Mouse (Mus musculus): ENCODE measurements around the gene Ankrd33b.

Gene Ankrd33b

DNA sequence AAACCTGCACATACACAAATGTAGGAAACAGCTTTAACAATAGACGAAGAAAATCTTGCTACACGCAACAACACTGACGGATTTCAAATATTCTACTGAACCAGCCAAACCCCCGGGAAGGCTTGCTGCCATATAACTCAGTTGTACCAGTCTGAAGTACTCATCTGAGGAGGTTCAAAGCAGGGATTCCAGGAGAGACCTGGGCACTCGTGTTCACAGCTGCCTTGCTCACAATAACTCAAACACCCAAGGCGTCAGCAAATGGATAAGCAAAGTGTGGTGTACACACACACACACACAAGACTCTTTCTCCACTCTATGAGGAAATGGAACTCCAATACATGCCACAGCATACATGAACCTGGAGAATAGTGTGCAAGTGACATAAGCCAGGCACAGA lies 29.5 kb downstream of the Ankrd33b start:
- no peak for DNase-seq

DNA sequence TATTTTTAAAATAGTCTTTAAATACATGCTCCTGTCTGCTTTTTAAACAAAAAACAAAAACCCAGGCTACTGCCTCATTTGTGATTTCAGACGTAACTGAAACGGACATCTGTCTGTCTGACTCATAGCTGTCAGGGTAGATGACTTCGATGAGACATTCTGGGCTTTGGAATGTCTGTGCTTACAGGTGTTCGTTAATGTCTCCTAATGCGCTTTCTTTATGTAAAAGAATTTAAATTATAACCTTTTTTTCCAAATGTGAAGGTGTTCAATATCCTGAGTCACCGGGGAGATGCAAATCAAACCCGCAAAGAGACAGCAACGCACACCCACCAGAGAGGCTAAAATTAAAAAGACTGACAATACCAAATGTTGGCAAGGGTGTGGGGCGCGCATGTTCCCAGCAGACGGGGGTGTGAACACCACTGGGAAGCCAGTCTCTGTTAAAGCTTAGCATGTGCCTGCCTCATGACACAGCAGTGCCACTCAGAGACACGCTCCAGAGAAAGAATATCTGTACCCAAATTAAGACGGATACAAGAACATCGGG lies 30.3 kb downstream of the Ankrd33b start:
- no peak for DNase-seq

DNA sequence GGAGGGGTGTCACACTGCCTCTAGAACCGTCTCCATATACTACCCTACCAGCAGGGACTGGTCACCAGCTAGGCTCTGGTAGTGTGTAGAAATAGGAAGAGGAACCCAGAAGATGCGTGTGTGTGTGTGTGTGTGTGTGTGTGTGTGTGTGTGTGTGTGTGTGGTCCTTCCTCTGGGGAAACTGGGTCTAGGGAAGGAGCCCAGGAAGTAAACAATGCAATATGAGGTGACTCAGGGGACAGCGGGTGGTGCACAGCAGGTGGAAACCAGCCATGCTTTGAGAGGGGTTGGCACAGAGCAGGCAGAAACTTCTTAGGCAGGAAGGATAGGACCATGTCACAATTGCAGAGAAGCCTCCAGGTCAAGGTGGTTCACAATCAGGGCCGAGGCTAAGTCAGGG lies 30.8 kb downstream of the Ankrd33b start:
- no peak for DNase-seq

DNA sequence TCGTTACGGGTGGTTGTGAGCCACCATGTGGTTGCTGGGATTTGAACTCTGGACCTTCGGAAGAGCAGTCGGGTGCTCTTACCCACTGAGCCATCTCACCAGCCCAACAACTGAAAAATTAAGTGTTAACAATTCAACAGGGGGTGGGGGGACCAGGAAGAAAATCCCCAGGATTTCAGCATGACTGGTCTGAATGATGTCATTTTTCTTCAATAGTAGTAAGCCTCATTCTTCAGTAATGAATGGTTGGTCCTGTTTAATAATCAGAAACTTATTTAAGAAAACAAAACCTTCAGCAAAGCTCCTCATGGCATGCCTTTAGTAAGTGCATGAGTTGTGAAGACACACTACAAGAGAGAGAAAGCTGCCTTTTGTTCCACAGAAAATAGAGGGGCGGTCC lies 32.7 kb downstream of the Ankrd33b start:
- DNase-seq, result no peak

DNA sequence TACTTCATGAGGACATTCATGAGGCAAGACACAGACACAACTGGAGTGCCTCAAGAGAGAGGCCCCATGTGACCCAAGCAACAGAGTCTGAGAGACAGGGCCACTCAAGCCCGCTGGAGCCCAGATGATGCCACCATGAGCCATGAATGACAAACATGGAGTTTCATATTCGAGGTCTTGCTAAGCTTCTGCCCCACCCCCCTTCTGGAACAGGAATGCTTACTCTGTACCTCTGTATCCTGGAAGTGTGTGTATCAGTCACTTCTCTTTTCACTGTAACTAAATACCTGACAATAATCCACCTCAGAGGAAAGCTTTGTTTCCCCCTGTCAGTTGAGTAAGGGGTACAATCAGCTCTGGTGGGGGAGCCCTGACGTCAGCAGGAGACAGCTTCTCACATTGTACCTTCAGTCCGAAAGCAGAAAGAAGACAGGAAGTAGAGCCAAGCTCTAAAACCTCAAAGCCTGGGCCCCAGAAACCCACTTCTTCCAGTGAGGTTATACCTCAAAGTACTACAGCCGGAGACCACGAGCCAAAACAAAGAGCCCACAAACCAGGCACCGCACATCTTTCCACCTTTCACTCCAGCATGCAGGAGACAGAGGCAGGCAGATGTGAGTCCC lies 34.9 kb downstream of the Ankrd33b start:
- no peak for DNase-seq

DNA sequence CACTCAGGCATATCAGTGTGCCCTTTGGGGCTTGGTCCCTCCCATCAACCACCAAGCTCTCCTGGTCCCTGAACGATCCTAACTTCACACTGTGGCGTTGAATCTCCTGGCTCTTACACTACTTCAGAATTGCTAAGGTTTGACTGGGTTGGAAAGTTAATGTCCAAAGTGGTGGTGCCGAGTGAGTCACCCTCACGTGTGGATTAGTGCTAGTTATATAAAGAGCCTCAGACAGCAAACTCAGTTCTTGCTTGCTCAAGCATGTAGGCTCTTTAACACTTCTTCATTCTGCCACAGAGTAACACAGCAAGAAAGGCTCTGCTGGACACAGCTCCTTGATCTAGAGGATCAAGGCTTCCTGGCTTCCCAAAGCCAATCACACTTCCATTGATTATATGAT lies 35.8 kb downstream of the Ankrd33b start:
- no peak for DNase-seq

DNA sequence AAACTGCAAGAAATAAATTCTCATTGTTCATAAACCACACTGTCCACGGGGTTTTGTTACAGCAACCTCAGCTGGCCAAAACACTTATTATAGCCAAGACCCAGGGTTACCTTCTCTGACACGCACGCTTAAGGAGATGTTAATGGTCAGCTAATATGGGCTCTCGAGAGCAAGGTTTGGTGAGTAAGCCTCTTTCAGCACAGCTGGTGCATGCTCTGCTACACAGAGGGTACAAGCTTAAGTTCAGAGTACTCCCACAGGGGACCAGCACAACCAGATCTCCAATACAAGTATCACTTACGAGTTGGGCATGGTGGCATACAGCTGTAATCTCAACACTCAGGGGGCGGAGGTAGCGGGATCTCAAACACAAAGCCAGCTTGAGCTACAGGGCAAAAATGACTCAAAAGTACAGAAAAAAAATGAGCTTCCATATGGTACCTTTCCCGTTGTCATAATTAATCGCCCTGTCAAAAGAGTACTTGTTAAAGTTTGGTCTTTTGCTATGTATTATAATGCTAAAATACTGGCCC lies 39.4 kb downstream of the Ankrd33b start:
- no peak for DNase-seq

DNA sequence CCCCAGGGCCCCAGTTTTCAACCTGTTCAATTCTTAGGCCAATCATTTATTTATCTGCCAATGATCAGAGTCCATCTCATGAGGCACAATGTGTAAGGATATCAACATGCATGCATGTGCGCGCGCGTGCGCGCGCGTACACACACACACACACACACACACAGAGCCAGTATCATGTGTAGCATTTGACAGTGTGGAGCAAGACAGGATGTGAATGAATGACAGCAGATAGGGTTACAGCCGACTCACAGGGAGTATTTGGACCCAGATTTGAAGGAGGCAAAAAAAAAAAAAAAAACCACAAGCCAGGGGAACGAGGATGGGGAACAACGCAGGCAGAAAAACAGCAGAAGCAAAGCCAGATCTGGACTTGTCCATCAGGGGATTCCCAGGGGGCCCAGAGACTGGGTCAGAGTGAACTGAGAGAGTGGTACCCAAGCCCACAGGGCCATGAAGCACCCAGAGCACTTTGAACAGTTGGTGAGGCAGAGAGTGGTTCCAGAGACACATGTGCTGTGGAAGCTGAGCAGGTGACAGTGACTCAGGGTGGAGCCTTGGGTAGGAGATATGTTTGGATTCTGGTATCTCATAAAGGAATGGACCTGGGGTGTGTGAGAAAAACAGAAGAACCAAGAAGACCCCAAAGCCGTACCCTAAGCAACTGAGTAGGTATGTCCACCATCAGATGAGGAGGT lies 41.7 kb downstream of the Ankrd33b start:
- DNase-seq, result no peak

DNA sequence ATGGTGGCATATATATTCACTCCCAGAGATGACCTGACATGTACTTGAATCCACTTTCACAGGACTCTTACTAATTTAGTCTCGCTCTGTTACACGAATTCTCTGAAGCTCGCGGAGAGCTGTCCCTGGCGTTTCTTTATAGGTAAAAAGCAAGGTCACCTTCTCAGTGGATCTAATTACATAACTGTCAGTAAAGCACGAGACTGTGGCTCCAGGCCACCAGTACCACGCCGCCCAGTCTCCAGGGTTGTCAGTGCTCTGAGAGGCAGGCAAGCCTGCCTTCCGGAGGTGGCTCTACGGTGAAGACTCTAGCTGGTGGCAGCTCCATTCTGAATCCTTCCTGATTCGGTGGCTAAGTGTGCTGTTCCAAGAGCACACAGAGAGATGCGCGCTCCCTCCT lies 43.0 kb downstream of the Ankrd33b start:
- no peak for DNase-seq

DNA sequence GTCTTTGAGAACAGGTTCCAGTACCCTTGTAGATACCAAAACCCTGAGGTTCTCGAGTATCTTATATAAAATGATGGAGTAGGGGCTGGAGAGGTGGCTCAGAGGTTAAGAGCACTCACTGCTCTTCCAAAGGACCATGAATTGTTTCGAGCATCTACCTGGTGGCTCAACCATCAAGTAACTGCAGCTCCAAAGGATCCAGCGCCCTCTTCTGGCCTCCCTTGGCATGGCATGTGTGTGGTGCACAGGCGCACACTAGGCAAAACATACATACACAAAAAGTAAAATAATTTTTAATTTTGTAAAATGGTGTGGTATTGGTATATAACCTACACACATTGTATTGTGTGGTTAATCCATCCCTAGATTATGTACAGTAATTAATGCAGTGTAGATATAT lies 43.8 kb downstream of the Ankrd33b start:
- peak; percentile 23 for DNase-seq

DNA sequence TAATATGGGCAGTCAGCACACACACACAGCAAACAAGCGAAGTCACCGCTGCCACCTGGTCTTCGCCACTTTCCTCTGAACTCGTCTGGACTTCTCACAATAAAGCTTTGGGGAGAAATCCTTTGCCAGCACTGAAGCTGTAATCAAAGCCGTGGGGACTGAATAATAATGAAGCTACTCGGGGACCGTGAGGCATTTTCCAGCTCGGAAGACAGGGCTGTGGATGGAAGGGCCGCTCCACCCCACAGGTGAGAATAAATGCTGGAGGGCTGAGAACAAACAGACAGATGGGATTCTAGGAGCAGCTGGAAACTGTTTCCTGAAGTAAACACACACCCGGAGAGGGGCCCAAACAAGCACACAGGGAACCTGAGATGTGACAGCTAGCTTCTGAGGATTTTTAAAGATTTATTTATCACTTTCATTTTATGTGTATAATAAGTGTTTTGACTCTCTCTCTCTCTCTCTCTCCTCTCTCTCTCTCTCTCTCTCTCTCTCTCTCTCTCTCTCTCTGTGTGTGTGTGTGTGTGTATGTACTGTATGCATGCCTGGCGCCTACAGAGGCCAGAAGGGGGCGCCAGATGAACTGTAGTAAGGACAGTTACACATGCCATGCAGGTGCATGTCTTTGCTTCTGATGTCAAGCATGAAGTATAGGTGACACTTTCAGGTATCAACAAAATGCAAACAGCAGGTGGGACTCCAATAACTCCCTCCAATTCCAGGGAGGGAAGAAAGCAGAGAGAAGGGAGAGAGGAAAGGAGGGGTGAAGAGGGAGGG lies 46.7 kb downstream of the Ankrd33b start:
- DNase-seq, result no peak

DNA sequence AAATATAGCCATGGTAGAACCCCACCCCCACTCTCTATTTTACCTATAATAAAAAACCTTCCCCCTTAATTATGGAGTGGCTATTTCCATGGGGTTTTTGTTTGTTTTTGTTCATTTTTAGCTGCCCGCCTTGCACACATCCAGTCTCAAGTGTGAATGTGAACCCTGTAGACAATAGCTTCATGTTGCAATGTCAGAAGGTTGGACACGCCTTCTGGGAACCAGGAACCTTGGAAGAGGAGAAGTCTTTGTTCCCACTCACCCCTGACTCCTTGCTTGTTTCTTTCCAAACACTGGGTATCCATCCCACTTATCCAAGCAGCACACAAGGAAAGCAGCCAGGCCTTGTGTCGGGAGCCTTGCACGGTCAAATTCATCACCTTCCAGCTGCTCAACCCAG lies 48.5 kb downstream of the Ankrd33b start:
- DNase-seq, result no peak

DNA sequence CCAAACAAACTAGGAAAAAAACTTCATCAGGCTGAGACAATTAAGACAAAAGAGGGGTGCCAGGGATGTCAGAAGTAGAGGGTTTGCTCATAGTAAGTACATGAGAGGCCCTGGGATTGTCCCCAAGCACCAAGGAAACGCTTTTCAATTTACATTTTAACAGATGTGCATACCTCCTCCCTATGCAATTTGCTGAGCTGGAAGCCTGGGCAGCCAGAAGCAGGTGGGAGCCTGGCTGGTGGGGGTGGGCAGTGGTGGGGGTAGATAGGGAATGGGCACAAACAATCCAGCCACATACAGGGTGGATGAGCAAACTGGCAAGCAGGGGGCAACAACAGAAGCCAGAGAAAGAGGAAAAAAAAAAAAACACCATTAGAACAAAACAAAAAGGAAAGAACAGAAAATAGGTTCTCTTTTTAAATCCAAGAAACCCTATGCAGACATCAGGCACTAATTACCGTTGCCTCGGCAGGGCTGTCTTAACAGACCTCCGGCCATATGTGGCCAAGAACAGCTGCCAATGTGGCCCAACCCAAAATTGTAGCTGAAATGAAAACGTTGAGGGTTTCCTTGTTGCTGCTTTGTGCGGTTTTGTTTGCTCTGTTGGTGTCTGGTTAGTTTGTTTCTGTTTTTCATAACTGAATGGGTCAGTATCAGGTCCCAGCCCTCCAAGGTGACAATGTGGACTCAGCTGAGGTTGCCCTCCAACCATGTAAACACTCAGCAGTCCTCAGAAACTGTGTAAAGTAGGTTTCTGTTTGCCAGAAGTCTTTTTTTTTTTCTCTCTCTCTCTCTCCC lies 49.2 kb downstream of the Ankrd33b start:
- no peak for DNase-seq

DNA sequence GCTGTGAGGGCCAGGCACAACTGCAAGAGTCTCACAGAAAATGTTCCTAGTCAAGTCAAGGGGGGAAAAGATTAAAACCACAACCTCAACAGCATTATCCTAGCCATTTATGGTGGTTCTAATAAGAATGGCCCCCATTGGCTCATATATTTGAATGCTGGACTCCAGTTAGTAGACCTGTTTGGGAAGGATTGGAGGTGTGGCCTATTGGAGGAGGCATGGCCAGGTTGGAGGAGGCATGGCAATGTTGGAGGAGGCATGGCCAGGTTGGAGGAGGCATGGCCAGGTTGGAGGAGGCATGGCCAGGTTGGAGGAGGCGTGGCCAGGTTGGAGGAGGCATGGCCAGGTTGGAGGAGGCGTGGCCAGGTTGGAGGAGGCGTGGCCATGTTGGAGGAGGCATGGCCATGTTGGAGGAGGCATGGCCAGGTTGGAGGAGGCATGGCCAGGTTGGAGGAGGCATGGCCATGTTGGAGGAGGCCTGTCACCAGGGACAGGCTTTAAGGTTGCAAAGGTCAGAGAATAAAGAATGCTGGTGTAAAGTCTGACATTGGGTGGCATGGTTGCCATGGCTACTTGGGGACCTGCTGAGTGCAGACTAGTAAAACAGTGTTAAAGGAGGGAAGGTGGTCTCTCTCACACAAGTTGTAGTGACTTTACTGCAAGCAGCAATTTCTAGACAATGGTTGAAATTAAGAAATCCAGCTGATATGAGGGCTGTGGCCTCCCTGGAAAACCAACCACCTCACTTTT lies 50.3 kb downstream of the Ankrd33b start:
- DNase-seq, result no peak

DNA sequence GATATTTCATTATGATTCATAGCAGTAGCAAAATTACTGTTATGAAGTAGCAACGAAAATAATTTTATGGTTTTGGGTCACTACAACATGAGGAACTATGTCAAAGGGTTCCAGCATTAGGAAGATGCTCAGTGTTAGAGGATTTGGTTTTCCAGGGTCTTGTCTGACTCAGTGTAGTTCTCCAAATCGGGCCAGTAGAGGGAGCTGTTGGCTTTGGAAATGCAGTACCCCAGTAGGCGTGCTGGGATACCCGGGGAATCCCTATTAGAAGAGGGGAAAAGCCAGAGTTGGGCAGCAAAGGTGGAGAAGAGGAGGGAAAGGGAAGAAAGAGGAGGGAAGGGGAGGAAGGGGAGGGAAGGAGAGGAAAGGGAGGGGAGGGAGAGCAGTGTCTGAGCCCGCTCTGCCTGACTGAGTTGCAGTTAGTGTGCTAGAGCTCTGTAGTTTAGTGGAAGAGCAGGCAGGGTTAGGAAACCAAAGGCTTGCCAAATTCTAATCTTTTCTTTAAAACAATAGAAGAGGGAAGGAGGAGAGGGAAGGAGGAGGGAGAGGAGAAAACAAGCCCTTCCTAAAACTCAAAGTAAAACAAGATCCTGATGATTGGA lies 51.8 kb downstream of the Ankrd33b start:
- DNase-seq, result peak; percentile 55

DNA sequence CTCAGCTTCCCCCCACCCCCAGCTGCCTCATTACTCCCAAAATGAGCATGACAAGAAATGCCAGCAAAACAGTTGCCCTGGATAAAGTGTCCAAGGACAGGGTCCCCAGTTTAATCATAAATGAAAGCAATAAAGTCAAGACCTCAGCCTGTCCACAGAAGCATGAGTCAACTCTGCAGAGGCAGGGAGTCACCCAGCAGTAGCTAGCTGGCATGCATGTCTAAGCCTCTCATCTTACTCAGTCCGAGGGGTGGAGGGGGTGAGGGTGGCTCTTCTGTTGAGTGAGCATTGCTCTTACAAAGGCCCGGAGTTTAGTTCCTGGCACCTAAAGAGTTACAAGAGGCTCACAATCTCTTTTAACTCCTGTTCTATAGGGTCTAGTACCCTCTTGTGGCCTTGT lies 55.5 kb downstream of the Ankrd33b start:
- DNase-seq, result no peak

DNA sequence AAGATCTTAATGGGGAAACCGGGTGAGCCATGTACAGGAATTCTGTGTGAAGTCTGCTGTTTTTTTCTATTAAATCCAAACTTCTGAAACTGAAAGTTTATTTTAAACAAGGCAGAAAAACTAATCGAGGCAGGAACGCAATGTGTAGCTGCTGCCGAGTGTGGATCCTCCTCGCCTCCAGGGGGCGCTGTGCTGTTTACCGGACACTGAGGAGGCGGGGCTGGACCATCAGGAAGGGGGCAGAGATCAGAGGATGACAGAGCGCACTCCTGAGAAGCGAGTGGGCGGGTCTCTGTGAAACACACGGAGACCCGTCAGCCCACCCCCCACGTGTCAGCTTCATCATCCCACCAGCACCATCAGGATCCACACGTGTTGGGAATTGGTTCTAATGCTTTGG lies 58.0 kb downstream of the Ankrd33b start:
- peak; percentile 6 for DNase-seq

DNA sequence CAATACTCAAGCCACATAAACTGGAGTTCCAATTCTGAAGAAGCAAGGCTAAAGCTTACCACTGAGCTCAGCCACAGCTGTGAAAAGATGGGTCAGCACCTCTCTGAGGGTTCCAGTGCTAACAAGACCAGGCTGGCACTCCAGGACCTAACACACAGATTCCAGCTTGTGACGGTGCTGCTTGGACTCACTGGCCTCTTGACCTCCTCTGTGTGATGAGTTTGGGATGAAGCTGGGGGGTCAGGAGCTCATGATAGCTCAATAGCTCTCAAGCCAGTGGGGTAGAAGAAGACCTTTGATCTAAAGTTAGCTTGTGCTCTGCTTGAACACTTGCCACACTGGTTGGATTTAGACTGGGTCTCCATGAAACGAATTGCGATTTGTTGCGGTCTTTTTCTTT lies 60.8 kb downstream of the Ankrd33b start:
- DNase-seq, result no peak

DNA sequence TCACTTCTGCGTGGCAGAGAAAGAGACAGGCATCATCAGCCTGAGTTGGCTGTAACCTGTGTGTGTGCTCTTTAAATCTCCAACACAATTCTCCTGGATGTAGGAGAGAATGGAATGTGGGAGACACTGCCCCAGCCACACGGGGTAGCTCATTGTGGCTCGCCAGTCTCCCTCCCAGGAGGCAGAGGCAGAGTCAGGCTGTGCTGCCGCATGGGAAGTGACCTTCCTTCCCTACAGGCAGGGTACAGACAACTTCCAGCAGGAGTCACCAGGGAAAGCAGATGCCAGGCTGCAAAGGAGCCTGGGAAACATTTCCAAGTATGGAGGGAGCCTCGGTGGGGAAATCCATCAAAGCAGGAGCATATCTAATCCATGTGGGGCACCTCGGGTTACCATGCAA lies 62.3 kb downstream of the Ankrd33b start:
- no peak for DNase-seq

DNA sequence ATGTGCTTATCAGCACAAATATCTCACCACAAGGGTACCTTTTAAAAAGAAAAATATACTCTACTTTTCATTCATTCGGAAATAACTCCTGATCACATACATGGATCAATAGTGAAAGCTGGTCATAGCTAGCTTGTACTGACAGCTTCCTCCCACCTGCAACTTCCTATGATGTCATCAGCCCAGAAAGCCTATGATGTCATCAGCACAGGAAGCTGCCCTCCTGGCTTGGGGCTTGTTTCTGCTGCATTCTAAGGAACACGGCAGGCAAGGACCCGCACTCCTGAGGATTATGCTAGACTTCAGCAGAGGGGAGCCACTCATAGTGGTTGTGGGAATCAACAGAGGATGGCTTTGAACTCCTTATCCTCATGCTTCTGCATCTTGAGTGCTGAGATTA lies 63.2 kb downstream of the Ankrd33b start:
- no peak for DNase-seq

DNA sequence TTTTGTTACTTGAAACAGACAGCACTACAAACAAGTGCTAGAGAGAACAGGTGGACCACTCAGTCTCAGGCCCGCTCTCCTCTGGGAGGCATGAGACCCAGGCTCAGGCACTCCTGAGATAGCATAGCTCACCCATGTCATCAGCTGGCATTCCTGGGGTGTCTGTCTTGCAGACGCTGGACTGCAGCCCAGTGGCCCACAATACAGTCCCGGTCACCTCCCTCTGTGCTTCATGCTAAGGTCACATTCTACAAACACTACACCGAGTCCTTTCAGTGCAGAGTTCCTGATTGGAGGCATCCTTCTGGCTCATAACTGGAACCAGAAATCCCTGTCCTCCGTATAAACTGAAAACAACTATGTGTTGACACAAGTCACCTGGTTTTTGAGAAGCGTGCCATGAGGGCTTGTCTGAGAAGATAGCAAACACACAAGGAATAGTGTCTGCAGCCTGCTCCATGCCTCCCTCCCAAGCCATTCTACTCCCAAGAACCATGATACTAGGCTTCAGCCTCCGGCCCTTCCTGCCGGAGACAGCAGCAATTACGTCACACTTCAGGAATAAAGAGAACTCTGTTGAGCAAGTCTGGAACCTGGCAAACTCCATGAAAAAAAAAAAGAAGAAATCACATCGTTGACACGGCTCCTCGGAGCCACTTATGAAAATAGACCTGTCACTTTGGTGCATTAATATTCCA lies 65.1 kb downstream of the Ankrd33b start:
- no peak for DNase-seq

All from thymus, postnatal 14 days (tissue).